Mouse (Mus musculus): ENCODE measurements around the gene Krt16.
A peak's percentile ranks its signal among the peaks of the same experiment; 100 is the strongest.
"Not testable (repeated sequence)": the region's sequence is repeated elsewhere in the genome, so short reads cannot be mapped to it uniquely, and the experiment has no call there.

Krt16 gene

DNA sequence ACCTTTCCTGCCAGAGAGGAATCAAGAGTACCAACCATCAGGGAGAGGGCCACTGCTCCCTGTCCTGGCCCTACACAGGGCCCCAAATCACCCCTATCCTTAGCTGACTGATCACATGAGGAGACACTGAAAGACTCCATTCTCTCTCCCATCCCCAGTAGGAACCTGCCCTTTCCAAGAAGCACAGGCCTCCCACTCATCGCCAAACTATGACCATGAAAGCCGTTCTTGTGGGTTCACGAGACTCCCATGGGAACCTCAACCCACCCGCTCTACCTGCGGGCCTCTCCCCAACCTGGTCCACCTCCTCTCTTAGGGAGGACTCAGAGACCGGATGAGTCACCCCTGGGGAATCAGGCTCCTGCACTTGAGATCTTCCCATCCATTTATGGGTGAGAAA is 6.8 kb upstream of the Krt16 start:
- no peak for DNase-seq

DNA sequence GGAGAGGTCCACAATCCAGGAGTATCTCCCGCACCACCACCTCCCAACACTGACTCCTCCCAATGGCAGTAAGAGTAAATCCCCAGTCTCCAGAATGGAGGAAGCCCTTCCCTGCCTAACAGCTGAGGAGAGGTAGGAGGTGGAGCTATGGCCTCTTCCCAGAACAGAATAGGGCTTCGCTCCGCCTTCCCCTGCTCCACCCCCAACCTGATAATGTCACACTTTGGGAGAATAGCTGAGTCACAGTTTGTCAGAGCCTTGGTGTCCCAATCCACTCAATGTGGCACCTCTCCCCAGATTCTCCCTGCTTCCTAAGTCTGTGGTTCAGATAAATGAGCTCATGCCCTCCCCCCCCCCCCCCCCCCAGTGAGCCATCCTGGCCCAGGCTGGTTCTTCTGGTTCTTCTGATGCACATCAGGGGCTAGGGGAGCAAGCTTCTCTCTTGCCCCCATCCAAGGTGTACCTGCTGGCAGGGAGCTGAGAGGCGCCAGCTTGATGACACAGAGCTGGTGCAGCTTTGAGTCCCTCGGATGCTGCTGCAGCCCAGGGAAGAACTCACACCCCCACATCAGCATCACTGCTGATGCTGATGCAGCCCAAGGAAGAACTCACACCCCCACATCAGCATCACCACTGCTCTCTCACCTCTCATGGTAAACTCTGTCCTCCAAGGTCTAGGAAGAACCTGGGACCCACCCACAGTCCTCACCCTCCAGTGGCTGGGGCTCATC is 5.8 kb upstream of the Krt16 start:
- no peak for DNase-seq

DNA sequence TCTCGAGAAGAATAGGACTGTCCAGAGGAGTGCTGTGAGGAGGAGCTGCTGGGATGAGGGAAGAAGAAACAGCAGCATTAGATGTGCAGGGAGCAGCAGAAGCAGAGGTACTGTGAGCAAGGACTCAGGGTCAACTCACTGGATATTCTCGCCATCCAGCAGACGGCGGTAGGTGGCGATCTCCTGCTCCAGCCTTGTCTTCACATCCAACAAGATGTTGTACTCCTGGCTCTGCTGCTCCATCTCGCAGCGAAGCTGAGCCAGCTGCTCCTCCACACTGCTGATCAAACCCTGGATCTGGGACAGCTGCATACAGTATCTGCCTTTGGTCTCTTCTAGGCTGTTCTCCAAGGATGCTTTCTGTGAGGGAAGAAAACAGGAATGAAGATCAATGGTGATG is 2.2 kb downstream of the Krt16 start:
- not testable (repeated sequence) for DNase-seq

DNA sequence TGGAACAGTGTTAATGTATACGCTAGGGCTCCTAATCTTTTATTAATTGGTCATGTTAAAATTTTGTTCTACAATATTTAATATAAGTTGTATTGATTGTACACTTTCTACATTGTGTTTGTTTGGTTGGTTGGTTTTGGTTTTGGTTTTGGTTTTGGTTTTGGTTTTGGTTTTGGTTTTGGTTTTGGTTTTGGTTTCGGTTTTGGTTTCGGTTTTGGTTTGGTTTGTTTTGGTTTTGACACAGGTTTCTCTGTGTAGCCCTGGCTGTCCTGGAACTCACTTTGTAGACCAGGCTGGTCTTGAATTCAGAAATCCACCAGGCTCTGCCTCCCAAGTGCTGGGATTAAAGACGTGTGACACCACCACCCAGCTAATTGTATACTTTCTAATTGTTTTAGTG is 8.4 kb downstream of the Krt16 start:
- DNase-seq, result not testable (repeated sequence)

DNA sequence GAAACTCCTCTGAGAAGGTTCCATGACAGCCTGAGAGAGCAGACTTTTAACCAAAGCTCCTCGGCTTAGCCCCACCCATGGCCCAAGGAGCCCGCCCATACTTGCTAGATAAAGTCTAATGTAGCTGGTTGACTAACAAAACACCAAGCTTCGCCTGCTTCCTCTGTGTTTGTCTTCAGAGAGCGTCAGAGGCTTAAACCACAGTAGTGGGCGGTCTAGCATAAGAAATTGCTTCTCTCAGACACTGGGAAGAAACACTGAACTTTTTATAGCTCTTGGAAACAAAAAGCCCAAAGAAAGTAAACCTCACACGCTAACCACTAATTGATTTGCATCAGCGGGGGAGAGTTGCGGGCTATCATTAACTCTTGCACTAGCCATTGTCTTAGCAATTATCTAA is 27.0 kb downstream of the Krt16 start:
- DNase-seq, result no peak

DNA sequence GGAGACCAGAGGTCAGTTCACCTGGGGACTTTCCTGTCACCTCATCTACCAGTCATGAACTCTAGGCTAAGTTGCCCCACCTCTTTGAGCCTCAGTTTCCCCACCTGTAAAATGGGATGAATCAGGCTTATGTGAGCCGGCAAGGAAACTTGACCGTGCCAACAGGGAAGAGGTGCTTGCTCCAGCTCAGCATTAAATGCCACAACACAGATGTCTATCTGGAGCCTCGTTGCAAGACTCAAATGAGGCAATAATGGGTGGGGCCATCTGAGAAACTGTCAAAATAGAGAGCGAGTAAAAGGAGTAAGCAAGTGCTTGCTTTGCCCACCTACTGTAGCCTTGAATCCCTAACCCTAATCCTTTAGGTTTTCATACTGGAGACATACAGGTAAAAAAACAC is 29.4 kb downstream of the Krt16 start:
- no peak for DNase-seq

DNA sequence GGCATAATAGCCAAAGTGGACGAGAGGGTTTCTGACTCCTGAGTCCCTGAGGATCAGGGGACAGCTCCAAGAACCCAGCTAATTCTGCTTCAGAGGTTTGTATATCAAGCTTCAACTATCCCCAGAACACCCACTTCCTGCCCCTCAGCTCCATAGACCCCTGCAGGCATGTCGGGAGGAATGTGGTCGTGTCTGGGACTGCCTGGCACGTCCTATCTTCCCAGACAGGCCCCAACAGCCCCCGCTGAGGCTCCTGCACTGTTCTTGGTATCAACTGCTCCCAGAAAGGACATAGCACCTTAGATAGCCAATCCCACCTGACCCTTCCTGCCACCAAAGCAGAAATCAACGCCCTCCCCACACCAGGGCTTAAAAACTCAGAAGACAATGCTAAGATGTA is 40.2 kb downstream of the Krt16 start:
- no peak for DNase-seq

DNA sequence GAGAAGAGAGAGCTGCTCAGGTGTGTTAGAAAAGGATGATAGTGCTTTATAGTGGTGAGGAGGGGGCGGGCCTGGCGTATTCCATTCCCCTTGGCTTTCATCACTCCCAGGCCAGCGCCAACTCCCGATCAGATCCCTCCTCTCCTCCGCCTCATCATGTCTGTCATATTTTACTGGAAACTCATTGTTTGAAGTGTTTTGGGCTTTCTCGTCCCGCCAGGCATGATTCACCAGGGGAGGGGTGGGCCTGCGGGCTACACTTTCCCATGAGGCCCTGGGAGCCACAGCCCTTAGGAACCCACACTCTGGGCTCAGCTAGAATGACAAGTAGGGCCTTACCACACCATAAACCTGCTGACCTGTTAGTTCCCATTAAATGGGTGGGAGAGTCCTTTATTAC is 41.2 kb downstream of the Krt16 start, which contains the start of gene Krt14:
TSS of gene Krt14 (minus strand) at position 51 of the 400 bp plus-strand sequence.
- DNase-seq, result no peak

DNA sequence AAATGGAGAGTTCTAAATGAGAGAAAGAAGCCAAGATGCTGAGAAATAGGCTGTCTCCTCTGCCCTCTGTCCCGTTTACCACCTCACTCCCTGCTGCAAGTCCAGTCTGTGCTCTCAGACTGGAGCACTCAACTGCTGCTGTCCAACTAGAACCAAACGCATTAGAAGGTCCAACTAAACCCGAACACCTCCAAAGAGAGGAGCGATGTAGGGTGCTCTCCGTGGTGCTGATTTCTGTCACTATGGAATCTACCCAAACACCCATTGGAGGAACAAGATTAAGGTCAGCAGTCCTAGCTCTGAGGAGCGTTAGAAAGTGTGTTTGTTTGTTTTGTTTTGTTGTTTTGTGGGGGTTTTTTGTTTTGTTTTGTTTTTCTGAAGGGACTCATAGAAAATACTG is 45.3 kb downstream of the Krt16 start:
- peak; percentile 79 for DNase-seq

DNA sequence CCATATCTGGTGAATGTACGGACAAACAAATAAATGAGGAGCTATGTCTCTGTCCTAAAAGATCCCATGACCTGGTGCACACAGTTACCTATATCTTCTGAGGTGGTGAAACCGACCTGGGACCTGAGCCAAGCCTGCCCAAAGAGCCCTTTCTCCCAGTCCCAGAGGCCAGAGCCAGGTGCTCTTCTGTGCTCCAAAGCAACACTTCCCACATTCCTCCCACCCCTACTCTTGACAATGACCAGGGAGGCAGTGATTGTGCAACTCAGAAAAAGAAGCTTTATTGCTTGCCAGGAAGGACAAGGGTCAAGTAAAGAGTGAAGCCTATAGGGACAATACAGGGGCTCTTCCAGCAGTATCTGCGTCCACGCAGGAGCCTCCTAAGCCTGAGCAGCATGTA is 45.8 kb downstream of the Krt16 start:
- DNase-seq, result no peak

DNA sequence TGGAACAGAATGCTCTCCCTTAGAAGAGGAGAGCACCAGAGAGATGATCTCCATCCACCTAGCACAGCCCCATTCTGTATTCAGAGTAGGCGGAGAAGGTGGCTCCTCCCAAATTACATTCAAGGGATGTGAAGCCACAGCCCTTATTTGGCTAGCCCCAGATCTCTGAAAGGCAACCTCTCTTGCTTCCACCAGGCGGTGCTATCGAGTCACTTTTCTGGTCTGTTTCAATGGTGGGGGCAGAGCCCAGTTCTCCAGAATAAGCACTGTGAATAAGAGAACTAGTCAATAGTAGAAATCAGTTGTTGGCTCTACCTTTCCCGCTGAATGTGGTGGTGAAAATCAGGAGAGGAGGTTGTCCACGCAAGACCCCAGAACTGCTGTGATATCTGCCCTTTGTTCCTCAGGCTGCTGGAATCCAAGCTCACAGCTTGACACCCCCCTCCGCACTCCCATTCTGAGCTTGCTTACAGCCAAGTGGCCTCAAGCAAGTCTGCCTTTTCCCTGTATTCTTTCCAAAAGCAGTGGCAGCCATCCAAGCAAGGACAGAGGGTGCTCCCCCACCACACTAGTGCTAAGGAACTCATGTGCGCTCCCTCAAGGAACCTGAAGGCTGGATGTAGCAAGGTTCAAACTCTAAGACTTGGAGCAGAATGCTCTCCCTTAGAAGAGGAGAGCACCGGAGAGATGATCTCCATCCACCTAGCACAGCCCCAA is 48.4 kb downstream of the Krt16 start:
- peak; percentile 16 for DNase-seq

DNA sequence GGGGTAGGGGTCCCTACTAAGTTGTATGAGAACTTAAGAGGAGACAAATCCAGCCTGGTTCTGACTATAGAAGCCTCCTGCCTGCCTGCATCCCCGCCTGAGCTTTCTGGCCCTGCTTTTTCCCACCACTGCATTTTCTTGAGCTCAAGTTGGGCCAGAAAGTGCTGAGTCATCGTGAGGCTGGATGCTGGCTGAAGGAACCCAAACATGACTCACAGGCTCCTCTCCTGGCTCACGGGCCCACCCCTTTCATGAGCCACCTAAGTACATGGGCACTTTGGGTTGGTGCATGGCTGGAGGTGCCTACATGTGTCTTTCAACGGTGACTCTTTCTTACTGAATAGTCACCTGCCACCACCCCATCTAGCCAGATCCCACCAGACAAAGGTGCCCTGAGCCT is 50.0 kb downstream of the Krt16 start:
- no peak for DNase-seq
